25 mouse cellular contexts compared by ENCODE assay signal in the genomic region with DNA sequence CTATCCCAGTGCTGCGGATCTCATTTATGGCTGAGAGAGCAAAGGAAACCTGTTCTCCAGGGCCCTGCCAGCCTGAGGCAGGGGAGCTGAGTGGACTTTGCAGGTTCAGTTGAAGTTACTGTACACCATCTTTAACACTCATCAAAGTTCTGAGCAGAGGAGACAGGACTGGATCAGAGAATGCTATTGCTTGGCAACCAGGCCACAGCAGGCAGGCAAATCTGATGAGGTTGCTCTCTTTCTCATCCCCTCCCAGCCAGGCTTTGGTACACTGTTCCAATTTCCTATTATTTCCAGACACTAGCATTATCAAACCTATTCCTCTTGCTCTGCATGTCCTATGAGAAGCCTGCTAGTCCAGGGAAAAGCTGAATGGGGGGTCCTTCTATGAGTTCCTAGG. TPM values are rescaled to one million over a fixed set of nuclear protein-coding genes. Genes with fewer than 3 reads are reported as not detected.
"Had no signal": no experiment of that assay in that cellular context is flagged by ENCODE, and none has a peak within 500 bp of the region (broad histone marks: within the 10 kb centered on the region; RNA-seq: fewer than 3 reads in every experiment).

No protein-coding gene starts in this region.

- H3K4me2 ChIP-seq: heart, embryonic 12.5 days; hindbrain, embryonic 12.5 days; hindbrain, embryonic 14.5 days; intestine, embryonic 15.5 days; limb, embryonic 13.5 days; limb, embryonic 15.5 days had no signal

- H3K4me3 ChIP-seq: gastrocnemius, adult 2 months; heart, embryonic 12.5 days; hindbrain, embryonic 10.5 days; hindbrain, embryonic 12.5 days; intestine, embryonic 15.5 days; left cerebral cortex, adult 2 months; limb, embryonic 13.5 days; limb, embryonic 15.5 days had no signal

- H3K27me3 ChIP-seq: heart, embryonic 12.5 days; hindbrain, embryonic 12.5 days; intestine, embryonic 15.5 days; limb, embryonic 13.5 days; limb, embryonic 15.5 days had no signal

- H3K36me3 ChIP-seq: heart, embryonic 12.5 days; hindbrain, embryonic 10.5 days; hindbrain, embryonic 12.5 days; intestine, embryonic 15.5 days; limb, embryonic 13.5 days; limb, embryonic 15.5 days had no signal

- DNase-seq: gastrocnemius, adult 2 months; gastrocnemius, postnatal 10 days; gastrocnemius, postnatal 25 days; heart, adult 18-20 months; heart, postnatal 10 days; heart, postnatal 4 days; kidney, adult 18-20 months; kidney, adult 8-10 months; kidney, postnatal 10 days; kidney, postnatal 25 days; kidney, postnatal 4 days; left cerebral cortex, postnatal 4 days had no signal

- H3K9ac ChIP-seq: heart, embryonic 12.5 days; hindbrain, embryonic 12.5 days; hindbrain, embryonic 14.5 days; intestine, embryonic 15.5 days; limb, embryonic 13.5 days; limb, embryonic 15.5 days had no signal

- H3K4me1 ChIP-seq: intestine, embryonic 15.5 days; limb, embryonic 13.5 days; limb, embryonic 15.5 days had no signal

- H3K9me3 ChIP-seq: heart, embryonic 12.5 days; hindbrain, embryonic 10.5 days; hindbrain, embryonic 12.5 days; intestine, embryonic 15.5 days; limb, embryonic 13.5 days; limb, embryonic 15.5 days had no signal

- H3K27ac ChIP-seq: gastrocnemius, adult 2 months; hindbrain, embryonic 10.5 days; hindbrain, embryonic 12.5 days; hindbrain, embryonic 14.5 days; intestine, embryonic 15.5 days; left cerebral cortex, adult 2 months; limb, embryonic 13.5 days; limb, embryonic 15.5 days had no signal

- ATAC-seq: hindbrain, embryonic 16.5 days; inflammation-experienced regulatory T-cells, adult 6 months; intestine, embryonic 15.5 days; intestine, postnatal 0 days had no signal

RNA-seq across cellular contexts. Expression of a gene that starts 41.3 kb away (rescaled TPM):
- total RNA-seq: gastrocnemius, adult 2 months; gastrocnemius, postnatal 25 days; granulocyte monocyte progenitor cell, adult 5-6 weeks; heart, adult 18-20 months; heart, postnatal 25 days had no signal
